Mouse (Mus musculus): ENCODE data around the gene Arf6.
"Not testable (repeated sequence)": the region's sequence is repeated elsewhere in the genome, so short reads cannot be mapped to it uniquely, and the experiment has no call there.

Arf6 gene

GRCm38 (mm10) chr12:69371854-69372671 lies at the start of gene Arf6, which contains the start of gene Gm9887:
Arf6 (plus strand) TSS chr12:69372150.
Gm9887 (minus strand) TSS chr12:69372458.
- peak; percentile 98 for DNase-seq (ENCODE audit: low spot score)

- DNase-seq (ENCODE audit: low spot score), result peak; percentile 59
These were observed 40.8 kb upstream of the Arf6 start for GRCm38 (mm10) chr12:69331187-69331586.

- DNase-seq (ENCODE audit: low spot score), result peak; percentile 2
These were observed 39.8 kb upstream of the Arf6 start for GRCm38 (mm10) chr12:69332147-69332546.

GRCm38 (mm10) chr12:69333547-69333946 lies 38.4 kb upstream of the Arf6 start:
- DNase-seq (ENCODE audit: low spot score), result peak; percentile 42

- no peak for DNase-seq (ENCODE audit: low spot score)
These were observed 22.0 kb upstream of the Arf6 start for GRCm38 (mm10) chr12:69349928-69350327.

- no peak for DNase-seq (ENCODE audit: low spot score)
These were observed 20.3 kb upstream of the Arf6 start for GRCm38 (mm10) chr12:69351685-69352084.

GRCm38 (mm10) chr12:69356546-69357299 lies 15.2 kb upstream of the Arf6 start, which contains the start of gene Nemf:
Nemf (minus strand) TSS chr12:69357165.
- DNase-seq (ENCODE audit: low spot score), result peak; percentile 90

GRCm38 (mm10) chr12:69357300-69357646 lies 14.7 kb upstream of the Arf6 start:
- no peak for DNase-seq (ENCODE audit: low spot score)

GRCm38 (mm10) chr12:69360655-69360996 lies 11.3 kb upstream of the Arf6 start:
- peak; percentile 83 for DNase-seq (ENCODE audit: low spot score)

GRCm38 (mm10) chr12:69360997-69361899 lies 10.7 kb upstream of the Arf6 start:
- peak; percentile 98 for DNase-seq (ENCODE audit: low spot score)

GRCm38 (mm10) chr12:69361919-69362318 lies 10.0 kb upstream of the Arf6 start:
- no peak for DNase-seq (ENCODE audit: low spot score)

- DNase-seq (ENCODE audit: low spot score), result no peak
These were observed 9.6 kb upstream of the Arf6 start for GRCm38 (mm10) chr12:69362388-69362787.

GRCm38 (mm10) chr12:69363110-69363509 lies 8.8 kb upstream of the Arf6 start:
- not testable (repeated sequence) for DNase-seq (ENCODE audit: low spot score)

GRCm38 (mm10) chr12:69363899-69364762 lies 7.8 kb upstream of the Arf6 start:
- peak; percentile 87 for DNase-seq (ENCODE audit: low spot score)

- DNase-seq (ENCODE audit: low spot score), result no peak
These were observed 6.2 kb upstream of the Arf6 start for GRCm38 (mm10) chr12:69365757-69366156.

- no peak for DNase-seq (ENCODE audit: low spot score)
These were observed 5.5 kb upstream of the Arf6 start for GRCm38 (mm10) chr12:69366424-69366823.

GRCm38 (mm10) chr12:69367557-69367956 lies 4.4 kb upstream of the Arf6 start:
- DNase-seq (ENCODE audit: low spot score), result no peak

- DNase-seq (ENCODE audit: low spot score), result no peak
These were observed 1.0 kb upstream of the Arf6 start for GRCm38 (mm10) chr12:69370936-69371335.

GRCm38 (mm10) chr12:69371421-69371853 lies 513 bp upstream of the Arf6 start:
- peak; percentile 78 for DNase-seq (ENCODE audit: low spot score)

GRCm38 (mm10) chr12:69372731-69373331 lies 881 bp downstream of the Arf6 start:
- no peak for DNase-seq (ENCODE audit: low spot score)
